Mouse (Mus musculus) layer of hippocampus, adult 8-10 months (tissue): ENCODE results near the gene Pdgfd. TPM values are rescaled to one million over a fixed set of nuclear protein-coding genes. Genes with fewer than 3 reads are reported as not detected.

Experiments used
- DNase-seq, 2 experiments: peaks; one replicate each; pipeline ENCODE4 v3.0.0; 2022; ENCODE audit warnings: low spot score in 2 of 2
- total RNA-seq, 4 experiments: library from RNA; stranded (reverse); gene quantifications; 2 replicates each; pipeline ENCODE4 v1.2.4; 2022

Pdgfd gene
- total RNA-seq, 4 experiments from 2014 or later = 3.8 to 5.4 (median 4.6) TPM

- no peak for DNase-seq
These were observed 137.5 kb downstream of the Pdgfd start for GRCm38 (mm10) chr9:6305847-6306246.

- DNase-seq = no peak
These were observed 148.7 kb downstream of the Pdgfd start for GRCm38 (mm10) chr9:6317114-6317513.

DNA sequence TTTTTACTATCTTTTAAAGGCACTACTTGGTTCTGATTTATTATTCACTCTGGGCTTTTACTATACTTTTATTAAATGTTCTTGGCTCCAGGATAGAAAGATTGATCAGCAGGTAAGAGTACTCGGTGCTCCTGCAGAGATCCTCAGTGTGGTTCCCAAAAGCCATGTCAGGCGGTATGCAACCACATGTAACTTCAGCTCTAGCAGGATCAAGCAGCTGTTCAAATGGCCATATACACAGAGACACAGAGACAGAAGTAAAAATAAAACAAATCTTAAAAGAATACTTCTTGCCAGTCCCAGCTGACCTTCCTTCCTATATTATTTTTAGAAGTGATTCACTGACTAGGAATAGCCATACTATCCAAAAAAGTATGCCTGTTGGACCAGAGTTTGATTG is 157.0 kb downstream of the Pdgfd start:
- no peak for DNase-seq

DNA sequence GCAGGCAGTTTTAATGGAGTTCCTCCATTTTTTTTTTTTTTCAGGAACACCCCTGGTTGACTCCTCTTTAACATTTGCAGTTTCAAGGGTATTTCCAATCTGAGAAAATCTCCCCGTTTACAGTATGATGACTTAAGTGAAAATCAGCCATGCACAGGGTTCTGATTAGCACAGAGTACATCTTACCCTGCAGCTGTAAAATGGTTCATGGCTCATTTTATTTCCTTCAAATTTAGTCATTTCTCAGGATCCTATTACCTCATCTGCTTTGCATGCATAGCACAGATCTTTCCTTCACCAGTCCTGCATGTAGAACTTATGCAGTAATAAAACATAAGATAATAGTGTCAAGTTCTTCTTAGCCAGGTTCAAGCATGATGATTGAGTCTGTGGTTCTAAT is 165.1 kb downstream of the Pdgfd start:
- DNase-seq = no peak

DNA sequence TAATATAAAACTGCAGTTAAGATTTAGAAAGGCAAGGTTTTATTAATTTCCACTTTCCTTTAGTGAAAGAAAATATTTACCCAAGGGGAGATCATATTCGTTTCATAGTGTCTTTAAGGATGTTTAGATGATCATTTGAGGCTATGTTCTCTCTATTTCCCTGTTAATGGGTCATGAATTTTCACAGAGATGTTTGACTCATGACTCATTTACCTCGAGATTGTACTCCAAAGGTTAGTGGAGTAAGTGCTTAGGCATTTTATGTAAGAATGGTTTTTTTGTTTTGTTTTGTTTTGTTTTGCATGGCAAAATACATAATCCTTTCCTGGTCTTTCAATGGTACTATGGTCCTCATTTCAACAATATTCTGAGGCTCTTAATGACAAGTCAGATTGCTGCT is 167.9 kb downstream of the Pdgfd start:
- no peak for DNase-seq

GRCm38 (mm10) chr9:6337891-6338290 is 169.5 kb downstream of the Pdgfd start:
- DNase-seq = no peak

DNA sequence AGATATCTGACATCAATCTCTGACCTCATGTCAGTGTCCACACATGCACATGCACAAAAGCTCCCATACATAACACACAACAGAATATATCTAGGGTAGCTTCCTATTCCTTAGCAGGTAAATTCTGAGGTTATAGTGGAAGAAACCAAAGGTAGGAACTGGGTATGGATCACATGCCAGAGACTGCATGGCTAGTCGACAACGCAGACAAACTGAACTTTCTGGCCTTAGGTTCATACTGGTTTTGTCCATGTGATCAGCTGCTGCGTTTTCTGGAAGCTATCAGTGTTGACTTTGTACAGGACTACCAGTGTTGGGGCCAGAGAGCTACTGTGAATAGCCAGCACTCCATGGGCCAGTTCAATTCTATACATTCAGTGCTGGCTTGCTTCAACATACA is 170.0 kb downstream of the Pdgfd start:
- no peak for DNase-seq

DNA sequence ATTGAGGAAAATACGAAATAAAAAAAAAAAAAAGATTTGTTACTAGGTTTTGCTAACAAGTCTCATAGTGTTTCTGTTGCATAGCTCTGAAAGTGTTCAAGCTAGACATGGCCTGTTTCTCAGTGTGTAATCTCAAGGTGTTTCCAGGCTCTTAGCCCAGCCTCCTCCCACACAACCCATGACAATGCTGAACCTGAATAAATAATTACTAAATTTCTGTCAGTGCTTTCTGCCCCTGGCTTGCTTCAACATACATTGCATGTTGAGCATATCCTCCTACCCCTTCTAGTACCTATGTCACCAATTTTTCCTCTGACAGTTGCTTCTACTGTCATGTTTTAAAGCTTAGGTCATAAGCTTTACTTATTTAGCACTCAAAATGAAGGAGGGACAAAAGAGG is 171.0 kb downstream of the Pdgfd start:
- DNase-seq = no peak

GRCm38 (mm10) chr9:6340750-6341149 is 172.4 kb downstream of the Pdgfd start:
- DNase-seq = no peak

- no peak for DNase-seq
These were observed 174.5 kb downstream of the Pdgfd start for GRCm38 (mm10) chr9:6342854-6343253.

DNA sequence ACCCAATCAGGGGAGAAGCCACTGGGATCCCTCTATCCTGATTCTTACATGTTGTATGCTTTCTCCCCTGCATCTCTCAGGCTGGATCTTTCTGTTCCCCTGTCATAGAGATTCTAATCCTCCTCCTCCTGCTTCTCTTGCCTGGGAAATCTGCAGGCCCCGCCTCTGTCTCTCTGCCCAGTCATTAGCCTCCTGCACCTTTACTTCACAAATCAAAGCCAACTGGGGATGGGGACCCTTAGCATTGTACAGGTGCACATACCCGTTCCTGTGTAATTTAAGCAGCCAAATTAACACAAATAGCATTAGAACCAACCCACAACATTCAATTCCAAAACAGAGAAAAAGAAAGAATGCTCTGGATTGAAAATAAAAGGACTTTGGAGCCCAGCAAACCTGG is 176.1 kb downstream of the Pdgfd start:
- no peak for DNase-seq

- DNase-seq = no peak
These were observed 176.5 kb downstream of the Pdgfd start for GRCm38 (mm10) chr9:6344924-6345323.

DNA sequence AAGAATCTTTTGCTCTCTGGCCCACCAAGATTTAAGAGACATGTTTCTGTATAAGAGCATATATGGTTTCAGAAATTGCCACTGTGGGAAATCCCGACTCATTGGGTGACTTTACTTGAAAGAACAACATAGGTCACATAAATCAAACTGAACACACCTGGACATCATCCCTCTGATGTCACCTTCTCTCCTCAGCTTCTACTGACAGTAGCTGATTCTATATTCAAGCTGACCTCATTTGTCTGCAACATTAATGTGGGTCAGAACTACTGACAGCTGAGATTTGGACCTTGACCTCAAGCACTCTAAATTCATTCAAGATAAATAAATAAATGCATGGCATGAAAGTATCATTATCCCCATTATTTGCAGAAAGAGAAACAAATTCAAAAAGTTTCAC is 177.0 kb downstream of the Pdgfd start:
- no peak for DNase-seq

DNA sequence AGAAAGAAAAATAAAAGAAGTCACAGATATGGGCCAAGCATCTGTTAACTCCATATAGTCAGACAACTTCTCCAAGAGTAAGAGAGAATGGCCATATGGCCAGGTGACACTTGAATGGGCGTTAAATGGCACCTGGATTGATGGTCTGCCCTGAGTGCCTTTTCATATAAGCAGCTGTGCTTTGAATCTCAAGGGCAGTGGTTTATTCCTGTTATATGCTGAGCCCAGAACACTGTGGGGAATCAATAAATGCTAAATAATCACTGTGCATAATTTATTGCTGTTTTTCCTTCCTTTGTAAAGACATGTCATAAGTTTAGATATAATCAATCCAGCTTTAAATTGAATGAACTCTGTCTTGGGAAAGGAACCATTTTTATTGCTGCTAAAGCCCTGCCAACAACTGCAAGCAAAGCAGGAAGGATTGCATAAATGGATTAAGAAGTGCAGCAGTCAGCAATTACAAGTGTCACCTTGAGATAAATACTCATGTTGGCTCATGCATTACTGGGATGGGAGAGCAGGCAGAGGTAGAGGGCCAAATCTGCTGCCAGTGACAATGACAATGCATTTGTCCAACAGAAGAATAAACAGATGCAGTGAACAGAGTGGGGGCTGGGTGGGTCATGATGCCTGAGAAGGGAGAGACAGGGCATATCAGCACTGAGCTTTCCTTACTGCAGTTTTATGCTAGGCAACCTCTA is 185.0 kb downstream of the Pdgfd start:
- DNase-seq = no peak

DNA sequence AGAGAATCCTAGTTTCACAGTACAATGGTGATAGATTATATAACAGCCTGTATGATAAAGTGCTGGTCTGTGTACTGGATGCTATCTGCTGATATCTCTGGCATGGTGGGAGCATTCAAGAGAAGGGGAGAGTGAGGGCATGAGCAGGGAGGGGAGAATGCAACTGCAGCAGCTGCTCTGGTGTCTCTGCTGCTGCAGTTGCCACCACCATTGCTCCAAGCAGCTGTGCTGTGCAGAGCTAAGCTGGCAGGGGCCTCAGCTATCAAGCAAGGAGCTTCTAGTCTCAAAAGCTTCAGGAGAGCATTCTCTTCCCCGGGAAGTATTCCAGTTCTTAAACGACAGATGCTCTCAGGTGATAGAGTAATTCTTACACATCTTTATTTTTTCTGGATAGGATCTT is 192.4 kb downstream of the Pdgfd start:
- DNase-seq = no peak

GRCm38 (mm10) chr9:6366550-6366949 is 198.2 kb downstream of the Pdgfd start:
- DNase-seq = no peak

DNA sequence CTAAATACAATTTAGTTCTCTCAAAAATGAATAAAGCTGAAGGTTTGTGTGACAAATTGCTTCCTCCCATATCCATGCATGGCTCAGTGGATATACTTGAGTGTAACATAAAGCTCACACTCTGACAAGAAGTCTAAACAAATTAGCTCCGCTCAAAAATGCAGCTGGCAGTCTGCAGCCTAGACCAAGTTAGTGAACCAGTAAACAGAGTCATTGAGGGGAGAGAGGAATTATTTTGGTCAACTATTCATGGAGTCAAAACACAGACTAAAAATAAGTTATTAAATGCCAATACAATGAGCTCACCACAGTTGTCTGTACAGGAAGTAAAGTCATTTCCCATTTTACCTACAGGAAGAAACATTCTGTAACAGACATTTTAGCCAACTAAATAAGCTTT is 233.4 kb downstream of the Pdgfd start:
- DNase-seq = no peak

GRCm38 (mm10) chr9:6406535-6406934 is 238.2 kb downstream of the Pdgfd start:
- no peak for DNase-seq

GRCm38 (mm10) chr9:6407972-6408371 is 239.6 kb downstream of the Pdgfd start:
- DNase-seq = no peak

DNA sequence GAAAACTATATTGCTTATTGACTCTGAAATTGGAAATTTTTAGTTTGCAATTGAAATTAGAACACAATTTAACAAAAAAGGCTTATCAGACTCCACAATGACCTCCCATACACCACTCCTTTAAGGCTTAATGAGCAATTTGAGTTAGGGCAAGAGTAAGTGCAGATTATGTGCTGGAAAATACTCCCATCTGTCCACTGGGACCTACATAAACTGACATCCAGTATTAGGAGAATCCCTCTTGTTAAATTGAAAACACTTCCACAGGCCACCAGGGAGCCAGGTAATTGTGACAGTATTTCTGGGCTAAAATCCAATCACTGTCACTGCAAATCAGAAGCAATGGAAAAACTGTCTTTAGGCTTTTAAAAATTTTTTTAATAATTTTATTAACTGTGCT is 256.2 kb downstream of the Pdgfd start:
- no peak for DNase-seq
